Mouse (Mus musculus): ENCODE measurements at regions not wholly inside any gene's neighbourhood (a gene's known extent, or its start where the extent isn't known, plus 50 kb on each side); places are given as distances from the start of the nearest gene placed in this dataset.

DNA sequence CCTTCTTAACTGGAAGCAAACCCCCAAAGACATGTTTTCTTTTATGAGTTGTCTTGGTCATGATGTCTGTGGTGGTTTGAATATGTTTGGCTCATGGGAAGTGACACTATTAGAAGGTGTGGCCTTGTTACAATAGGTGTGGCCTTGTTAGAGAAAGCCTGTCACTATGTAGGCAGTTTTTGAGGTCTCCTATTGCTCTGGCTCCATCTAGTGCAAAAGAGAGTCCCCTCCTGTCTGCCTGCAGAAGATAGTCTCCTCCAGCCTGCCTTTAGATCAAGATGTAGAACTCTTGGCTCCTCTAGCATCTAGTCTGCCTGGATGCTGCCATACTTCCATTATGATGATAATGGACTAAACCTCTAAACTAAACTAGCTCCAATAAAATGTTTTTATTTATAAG lies 75.8 kb downstream of the Cct8l1 start:
- TF ChIP-seq ELF1 (IDR thresholded peaks at IDR 0.05; ENCODE audit: low read depth, low read length), result no peak
- no peak for TF ChIP-seq HCFC1 (IDR thresholded peaks at IDR 0.05; ENCODE audit: low read depth, low read length)
- no peak for TF ChIP-seq GABPA (IDR thresholded peaks at IDR 0.05; ENCODE audit: low read depth, low read length)
- TF ChIP-seq NRF1 (IDR thresholded peaks at IDR 0.05; ENCODE audit: insufficient read depth, low read depth, low read length, poor library complexity, severe bottlenecking), result no peak
- peak in 1 of 3 experiments; percentile 20; a peak in 1 of 6 replicates for TF ChIP-seq CTCF (IDR thresholded peaks at IDR 0.05 in 2 of 3, conservative IDR thresholded peaks at IDR 0.05 in 1 of 3; ENCODE audit: control insufficient read depth in 1 of 3, insufficient read depth in 1 of 3, low read depth in 2 of 3, low read length in 3 of 3, poor library complexity in 1 of 3, severe bottlenecking in 1 of 3)
- TF ChIP-seq POLR2A (IDR thresholded peaks at IDR 0.05; ENCODE audit: control insufficient read depth in 1 of 2, insufficient read depth in 1 of 2, low read depth in 1 of 2, low read length in 2 of 2, poor library complexity in 1 of 2), result no peak
- no peak for TF ChIP-seq UBTF (IDR thresholded peaks at IDR 0.05; ENCODE audit: borderline replicate concordance, insufficient read depth, low read depth, low read length)
- TF ChIP-seq TCF12 (IDR thresholded peaks at IDR 0.05; ENCODE audit: low read depth, low read length), result no peak
- no peak for TF ChIP-seq USF1 (IDR thresholded peaks at IDR 0.05; ENCODE audit: low read depth, low read length)
- no peak for TF ChIP-seq MAZ (IDR thresholded peaks at IDR 0.05; ENCODE audit: low read depth, low read length)

Data from MEL (cell line).